Mouse (Mus musculus) testis, adult 2 months (tissue): ENCODE results near the gene Fam221b. TPM values are rescaled to one million over a fixed set of nuclear protein-coding genes. Genes with fewer than 3 reads are reported as not detected.
A peak's percentile ranks its signal among the peaks of the same experiment; 100 is the strongest.

Experiments
- H3K27ac ChIP-seq: fragments of 200-500 bp; 2 replicates; pipeline ENCODE4 v1.5.1; 2012; ENCODE audit warnings: low read depth, low read length; ENCODE audit not compliant: control insufficient read depth, insufficient read depth
- H3K27me3 ChIP-seq: fragments of 200-500 bp; 2 replicates; pipeline ENCODE4 v1.6.1; 2012; ENCODE audit warnings: mild to moderate bottlenecking, low read length, moderate library complexity; ENCODE audit not compliant: control insufficient read depth, insufficient read depth
- H3K36me3 ChIP-seq: fragments of 200-500 bp; 2 replicates; pipeline ENCODE4 v1.6.1; 2012; ENCODE audit warnings: mild to moderate bottlenecking, low read length; ENCODE audit not compliant: control insufficient read depth, insufficient read depth
- H3K4me1 ChIP-seq: fragments of 200-500 bp; 2 replicates; pipeline ENCODE4 v1.6.1; 2012; ENCODE audit warnings: low read length; ENCODE audit not compliant: control insufficient read depth, insufficient read depth
- H3K4me3 ChIP-seq: fragments of 200-500 bp; 2 replicates; pipeline ENCODE4 v1.5.1; 2012; ENCODE audit warnings: low read depth, mild to moderate bottlenecking, low read length, moderate library complexity, mixed read lengths; ENCODE audit not compliant: control insufficient read depth
- CTCF ChIP-seq: fragments of 200-500 bp; IDR thresholded peaks from 2 replicates; pipeline ENCODE4 v1.5.1; 2012; ENCODE audit warnings: low read depth, mild to moderate bottlenecking, inconsistent platforms, low read length, moderate library complexity; ENCODE audit not compliant: control insufficient read depth, insufficient read depth, insufficient replicate concordance
- POLR2A ChIP-seq: fragments of 200-500 bp; IDR thresholded peaks from 2 replicates; pipeline ENCODE4 v1.6.1; 2012; ENCODE audit warnings: low read depth, mild to moderate bottlenecking, inconsistent platforms, low read length, moderate library complexity; ENCODE audit not compliant: control insufficient read depth
- polyA plus RNA-seq: library from polyadenylated mRNA; depleted of rRNA; stranded (reverse); fragments of >200 nt; gene quantifications from 2 replicates; pipeline ENCODE4 v1.2.3, GENCODE M21; 2012

Fam221b gene
- polyA plus RNA-seq, 1 experiment, result 185 TPM

- H3K4me3 ChIP-seq, result peak within 1 kb of the TSS; percentile 52
- H3K27ac ChIP-seq, result no peak within 1 kb of the TSS
- H3K4me1 ChIP-seq, result peaks cover 20% of the 10 kb centered on the region
- H3K27me3 ChIP-seq, result peaks cover 2% of the 10 kb centered on the region; the same call in 1 of the 2 replicates
- no peaks in the 10 kb centered on the region for H3K36me3 ChIP-seq
- no peak for TF ChIP-seq POLR2A
- TF ChIP-seq CTCF, result no peak
These were observed 37.6 kb downstream of the Fam221b start, which contains the start of gene Npr2 for GRCm38 (mm10) chr4:43631046-43631955. Gene Npr2 (plus strand): TSS chr4:43631935.

DNA sequence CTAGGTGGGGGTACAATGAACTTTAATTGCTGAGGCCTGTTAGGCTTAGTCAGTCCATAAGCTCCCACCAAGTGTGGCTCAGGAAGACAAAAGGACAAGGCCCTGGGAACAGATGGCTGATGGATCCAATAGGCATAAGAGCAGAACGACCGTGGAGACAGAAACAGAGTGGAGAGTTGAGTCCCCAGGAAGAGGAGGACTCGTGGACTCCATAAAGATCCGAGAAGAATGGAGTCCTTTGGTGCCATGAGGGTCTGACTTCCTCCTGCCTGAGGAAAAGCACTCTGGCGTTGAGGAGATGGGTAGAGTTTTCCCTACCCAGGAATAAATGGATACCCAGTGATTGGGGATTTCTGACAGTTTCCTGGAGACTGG, 38.3 kb downstream of the Fam221b start:
- H3K36me3 ChIP-seq, result no peaks in the 10 kb centered on the region
- H3K4me1 ChIP-seq, result peaks cover 20% of the 10 kb centered on the region
- TF ChIP-seq POLR2A, result no peak
- TF ChIP-seq CTCF, result no peak
- H3K27ac ChIP-seq, result no peak overlapping the region
- H3K4me3 ChIP-seq, result no peak overlapping the region
- H3K27me3 ChIP-seq, result peaks cover 2% of the 10 kb centered on the region; the same call in 1 of the 2 replicates

GRCm38 (mm10) chr4:43630030-43630581, 38.8 kb downstream of the Fam221b start:
- no peak overlapping the region for H3K4me3 ChIP-seq
- H3K36me3 ChIP-seq, result no peaks in the 10 kb centered on the region
- peaks cover 20% of the 10 kb centered on the region for H3K4me1 ChIP-seq
- TF ChIP-seq POLR2A, result no peak
- TF ChIP-seq CTCF, result peak; percentile 52
- no peak overlapping the region for H3K27ac ChIP-seq
- H3K27me3 ChIP-seq, result peaks cover 2% of the 10 kb centered on the region; the same call in 1 of the 2 replicates

DNA sequence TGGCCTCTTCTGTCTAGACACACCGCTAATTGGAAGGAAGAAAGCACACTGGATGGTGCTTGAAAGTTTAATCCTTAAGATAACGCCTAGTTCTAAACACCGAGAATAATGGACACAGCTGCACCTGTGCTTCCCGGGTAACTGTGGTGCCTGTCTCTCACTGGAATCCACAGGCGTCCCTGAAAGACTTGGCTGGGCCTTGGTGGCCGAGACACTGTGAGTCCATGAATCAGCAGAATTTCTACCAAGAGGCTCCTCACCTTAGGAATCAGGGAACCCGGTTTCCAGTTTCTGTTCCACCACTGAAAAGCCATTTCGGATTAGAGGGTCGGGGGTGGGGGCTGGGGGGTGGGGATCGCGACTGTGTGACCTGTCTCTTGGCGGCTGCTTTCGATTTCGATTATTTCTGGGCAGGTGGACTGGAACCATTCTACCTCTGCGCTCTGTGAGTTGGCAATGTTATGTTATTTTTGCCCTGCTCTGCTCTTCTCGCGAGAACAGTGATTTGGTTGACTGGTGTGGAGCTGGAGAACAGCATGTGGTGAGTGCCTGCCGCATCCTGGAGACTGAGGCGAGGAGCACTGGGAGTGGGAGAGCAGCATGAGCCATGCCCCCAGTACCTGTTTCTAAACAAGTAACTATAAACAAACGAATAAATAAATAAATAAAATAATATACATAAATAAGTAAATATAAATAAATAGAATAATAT, 39.7 kb downstream of the Fam221b start:
- TF ChIP-seq POLR2A, result no peak
- no peak for TF ChIP-seq CTCF
- H3K4me3 ChIP-seq, result no peak overlapping the region

GRCm38 (mm10) chr4:43620146-43620778, 48.7 kb downstream of the Fam221b start:
- Histone ChIP-seq H3K27ac (no peak overlapping the region), H3K36me3 (no peaks in the 10 kb centered on the region), H3K4me1 (no peaks in the 10 kb centered on the region; the same call in 1 of the 2 replicates), H3K27me3 (no peaks in the 10 kb centered on the region), H3K4me3 (no peak overlapping the region)
- TF ChIP-seq POLR2A (no peak), CTCF (no peak)

More for the DNA sequence above, 39.7 kb downstream of the Fam221b start:
- Histone ChIP-seq H3K27me3 (peaks cover 2% of the 10 kb centered on the region; the same call in 1 of the 2 replicates), H3K27ac (no peak overlapping the region), H3K4me1 (peaks cover 20% of the 10 kb centered on the region), H3K36me3 (no peaks in the 10 kb centered on the region)

GRCm38 (mm10) chr4:43613060-43613730, 55.8 kb downstream of the Fam221b start:
- Histone ChIP-seq H3K27me3 (no peaks in the 10 kb centered on the region), H3K27ac (no peak overlapping the region), H3K4me3 (no peak overlapping the region), H3K4me1 (no peaks in the 10 kb centered on the region), H3K36me3 (no peaks in the 10 kb centered on the region)
- TF ChIP-seq POLR2A (no peak), CTCF (no peak)
